Mouse (Mus musculus) ES-Bruce4 (cell line): ENCODE data around the gene Galnt16.

Source experiments
- CTCF ChIP-seq: IDR thresholded peaks from one replicate; pipeline ENCODE4 v1.8.1; 2011; ENCODE audit warnings: low read depth, low read length
- POLR2A ChIP-seq: IDR thresholded peaks from one replicate; pipeline ENCODE4 v1.8.1; 2011; ENCODE audit warnings: low read length; ENCODE audit not compliant: insufficient read depth

GRCm38 (mm10) chr12:80612113-80612791 lies 94.2 kb downstream of the Galnt16 start:
- no peak for TF ChIP-seq CTCF
- no peak for TF ChIP-seq POLR2A
